Mouse (Mus musculus): ENCODE data around the gene Slc2a2. TPM values are rescaled to one million over a fixed set of nuclear protein-coding genes. Genes with fewer than 3 reads are reported as not detected.

Slc2a2 gene
- polyA plus RNA-seq, 1 experiment = not detected

DNA sequence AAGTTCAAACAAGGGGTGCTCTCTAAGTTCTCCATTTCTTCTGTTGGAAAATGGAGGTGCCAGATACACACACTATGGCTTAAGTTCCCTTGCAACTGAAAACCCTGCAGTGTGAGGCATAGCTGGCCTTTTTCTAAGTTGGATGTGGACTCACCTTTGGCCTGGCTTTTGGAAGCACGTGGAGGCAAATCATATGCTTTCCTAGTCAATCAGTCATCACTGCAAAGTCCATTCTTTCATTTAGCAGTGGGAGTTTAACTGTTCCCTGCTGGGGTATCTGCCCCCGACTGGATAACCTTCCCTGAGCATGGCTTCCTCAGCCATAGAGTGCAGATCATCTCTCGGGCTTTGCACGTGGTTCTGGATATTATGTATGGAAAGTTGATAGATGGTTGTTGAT, 1.9 kb downstream of the Slc2a2 start:
- H3K36me3 ChIP-seq (ENCODE audit: control insufficient read depth, insufficient read depth, low read length, poor library complexity, severe bottlenecking) = no peaks in the 10 kb centered on the region
- H3K27ac ChIP-seq (ENCODE audit: insufficient read depth, low read length) = no peak overlapping the region
- TF ChIP-seq POLR2A (IDR thresholded peaks at IDR 0.05; ENCODE audit: insufficient read depth, low read length) (no peak), EP300 (IDR thresholded peaks at IDR 0.05; ENCODE audit: insufficient read depth, low read depth, low read length) (no peak), CTCF (IDR thresholded peaks at IDR 0.05; ENCODE audit: low read depth, low read length) (no peak)
- no peaks in the 10 kb centered on the region for H3K4me1 ChIP-seq (ENCODE audit: control insufficient read depth, insufficient read depth, low read length)
- H3K4me3 ChIP-seq (ENCODE audit: low read depth, low read length) = no peak overlapping the region
- H3K9me3 ChIP-seq (replicated peaks; ENCODE audit: control insufficient read depth, insufficient read depth, low read length, poor library complexity, severe bottlenecking) = no peaks in the 10 kb centered on the region
- H3K27me3 ChIP-seq (ENCODE audit: control insufficient read depth, insufficient read depth, low read length, poor library complexity, severe bottlenecking) = no peaks in the 10 kb centered on the region
- H3K9ac ChIP-seq (ENCODE audit: low read depth, poor library complexity, severe bottlenecking) = no peak overlapping the region

DNA sequence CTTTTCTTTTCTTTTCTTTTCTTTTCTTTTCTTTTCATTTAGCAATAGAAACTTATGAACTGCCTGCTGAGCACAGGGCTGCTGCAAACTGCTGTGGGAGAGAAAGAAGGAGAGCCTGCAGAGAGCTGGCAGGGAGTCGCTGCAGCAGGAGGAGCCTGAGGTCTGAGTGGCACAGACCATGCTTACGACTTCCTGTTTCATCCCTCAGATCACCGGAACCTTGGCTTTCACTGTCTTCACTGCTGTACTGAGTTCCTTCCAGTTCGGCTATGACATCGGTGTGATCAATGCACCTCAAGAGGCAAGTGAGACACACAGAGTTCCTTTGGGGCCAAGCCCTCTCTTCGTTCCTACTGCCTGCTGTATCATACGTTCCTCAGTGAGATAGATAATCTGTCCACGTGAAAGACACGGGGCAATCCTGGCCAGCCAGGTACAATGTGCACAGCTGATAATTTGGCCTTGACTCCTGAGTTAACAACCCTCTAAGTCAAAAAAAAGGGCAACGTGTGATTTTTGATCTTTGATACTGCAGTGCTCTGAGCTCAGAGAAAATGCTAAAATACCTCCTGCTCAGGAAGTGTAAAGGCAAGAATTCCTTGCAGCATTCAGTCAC, 7.9 kb downstream of the Slc2a2 start:
- no peaks in the 10 kb centered on the region for H3K36me3 ChIP-seq (ENCODE audit: control insufficient read depth, insufficient read depth, low read length, poor library complexity, severe bottlenecking)
- H3K27ac ChIP-seq (ENCODE audit: insufficient read depth, low read length) = no peak overlapping the region
- no peaks in the 10 kb centered on the region for H3K27me3 ChIP-seq (ENCODE audit: control insufficient read depth, insufficient read depth, low read length, poor library complexity, severe bottlenecking)

DNA sequence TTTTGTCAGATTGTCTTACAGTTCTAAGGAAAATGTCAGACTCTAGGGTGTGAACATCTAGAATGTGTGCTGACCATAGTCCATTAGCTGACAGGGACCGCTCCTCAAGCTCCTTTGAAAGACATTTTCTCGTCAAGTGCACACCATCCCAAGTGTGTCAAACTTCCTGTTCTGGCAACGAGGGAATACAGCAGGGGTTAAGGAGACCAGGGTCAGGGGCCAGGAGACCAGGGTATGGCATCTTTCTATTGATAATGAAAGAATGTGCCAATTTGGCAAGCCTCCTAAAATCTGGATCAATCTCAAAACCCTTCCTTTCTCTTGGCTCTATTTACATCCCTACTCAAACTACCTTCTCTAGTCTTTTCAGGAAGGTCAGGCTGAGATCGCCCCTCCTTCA, 9.0 kb downstream of the Slc2a2 start:
- Histone ChIP-seq H3K36me3 (ENCODE audit: control insufficient read depth, insufficient read depth, low read length, poor library complexity, severe bottlenecking) (no peaks in the 10 kb centered on the region), H3K4me3 (ENCODE audit: low read depth, low read length) (no peak overlapping the region), H3K27me3 (ENCODE audit: control insufficient read depth, insufficient read depth, low read length, poor library complexity, severe bottlenecking) (no peaks in the 10 kb centered on the region), H3K9ac (ENCODE audit: low read depth, poor library complexity, severe bottlenecking) (no peak overlapping the region), H3K9me3 (replicated peaks; ENCODE audit: control insufficient read depth, insufficient read depth, low read length, poor library complexity, severe bottlenecking) (no peaks in the 10 kb centered on the region), H3K27ac (ENCODE audit: insufficient read depth, low read length) (no peak overlapping the region), H3K4me1 (ENCODE audit: control insufficient read depth, insufficient read depth, low read length) (no peaks in the 10 kb centered on the region)
- TF ChIP-seq CTCF (IDR thresholded peaks at IDR 0.05; ENCODE audit: low read depth, low read length) = no peak
- TF ChIP-seq EP300 (IDR thresholded peaks at IDR 0.05; ENCODE audit: insufficient read depth, low read depth, low read length) = no peak
- no peak for TF ChIP-seq POLR2A (IDR thresholded peaks at IDR 0.05; ENCODE audit: insufficient read depth, low read length)

More for the DNA sequence above, 7.9 kb downstream of the Slc2a2 start:
- H3K4me1 ChIP-seq (ENCODE audit: control insufficient read depth, insufficient read depth, low read length) = no peaks in the 10 kb centered on the region
- H3K9me3 ChIP-seq (replicated peaks; ENCODE audit: control insufficient read depth, insufficient read depth, low read length, poor library complexity, severe bottlenecking) = no peaks in the 10 kb centered on the region
- H3K4me3 ChIP-seq (ENCODE audit: low read depth, low read length) = no peak overlapping the region
- H3K9ac ChIP-seq (ENCODE audit: low read depth, poor library complexity, severe bottlenecking) = no peak overlapping the region
- TF ChIP-seq POLR2A (IDR thresholded peaks at IDR 0.05; ENCODE audit: insufficient read depth, low read length) (no peak), EP300 (IDR thresholded peaks at IDR 0.05; ENCODE audit: insufficient read depth, low read depth, low read length) (no peak), CTCF (IDR thresholded peaks at IDR 0.05; ENCODE audit: low read depth, low read length) (no peak)

DNA sequence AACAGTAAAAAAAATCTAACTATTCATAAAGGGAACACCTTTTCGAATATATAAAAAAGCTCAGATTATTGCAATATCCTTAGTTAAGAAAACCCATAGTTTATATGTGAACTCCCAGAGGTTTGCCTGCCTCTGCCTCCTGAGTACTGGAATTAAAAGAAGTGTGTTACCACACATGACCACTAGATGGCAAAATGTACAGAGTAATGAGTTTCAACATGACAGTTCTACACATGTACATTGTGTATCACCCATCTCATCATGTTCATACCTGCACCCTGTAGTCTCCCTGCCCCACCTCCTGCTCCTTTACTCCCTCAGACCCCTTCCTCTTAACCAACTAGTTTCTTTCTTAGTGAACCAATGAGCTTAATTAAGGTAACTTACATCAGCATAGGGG, 12.0 kb downstream of the Slc2a2 start:
- Histone ChIP-seq H3K9ac (ENCODE audit: low read depth, poor library complexity, severe bottlenecking) (no peak overlapping the region), H3K4me3 (ENCODE audit: low read depth, low read length) (no peak overlapping the region), H3K27me3 (ENCODE audit: control insufficient read depth, insufficient read depth, low read length, poor library complexity, severe bottlenecking) (no peaks in the 10 kb centered on the region), H3K9me3 (replicated peaks; ENCODE audit: control insufficient read depth, insufficient read depth, low read length, poor library complexity, severe bottlenecking) (no peaks in the 10 kb centered on the region), H3K27ac (ENCODE audit: insufficient read depth, low read length) (no peak overlapping the region), H3K4me1 (ENCODE audit: control insufficient read depth, insufficient read depth, low read length) (no peaks in the 10 kb centered on the region), H3K36me3 (ENCODE audit: control insufficient read depth, insufficient read depth, low read length, poor library complexity, severe bottlenecking) (no peaks in the 10 kb centered on the region)
- TF ChIP-seq CTCF (IDR thresholded peaks at IDR 0.05; ENCODE audit: low read depth, low read length) = no peak
- TF ChIP-seq POLR2A (IDR thresholded peaks at IDR 0.05; ENCODE audit: insufficient read depth, low read length) = no peak
- TF ChIP-seq EP300 (IDR thresholded peaks at IDR 0.05; ENCODE audit: insufficient read depth, low read depth, low read length) = no peak

DNA sequence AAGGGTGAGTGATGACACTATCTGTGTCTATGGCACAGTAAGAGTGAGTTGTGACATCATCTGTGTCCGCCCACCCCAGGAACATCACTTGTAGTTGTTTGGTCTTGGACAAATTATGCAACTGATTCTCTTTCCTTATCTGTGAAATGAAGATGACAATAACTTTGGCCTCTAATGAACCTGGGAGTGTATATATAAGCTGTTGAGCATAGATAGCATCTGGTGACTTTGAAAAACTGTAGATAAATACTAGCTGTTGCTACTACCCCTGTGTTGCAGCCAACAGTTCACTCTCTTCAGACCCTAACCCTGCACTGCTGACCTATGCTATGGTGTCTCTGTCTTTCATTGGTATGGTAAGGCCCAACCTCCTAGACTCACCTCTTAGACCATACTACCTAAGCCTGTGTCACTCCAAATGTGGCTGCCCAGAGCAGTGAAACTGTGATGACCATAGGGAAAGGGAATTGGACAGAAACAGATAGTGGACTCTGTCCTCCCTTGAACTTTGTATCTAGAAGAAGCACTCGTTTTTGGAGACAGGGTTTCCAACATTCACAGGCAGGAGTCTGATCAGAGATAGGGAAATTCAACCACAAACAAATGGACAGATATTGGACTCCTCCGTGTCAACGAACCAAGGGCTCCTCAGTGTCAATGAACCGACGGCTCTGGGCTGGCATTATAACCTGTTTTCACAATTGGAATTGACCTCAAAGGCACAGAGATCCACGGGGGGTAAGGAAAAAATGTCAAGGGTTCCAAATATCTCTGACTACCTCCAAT, 16.4 kb downstream of the Slc2a2 start:
- H3K9ac ChIP-seq (ENCODE audit: low read depth, poor library complexity, severe bottlenecking) = no peak overlapping the region

DNA sequence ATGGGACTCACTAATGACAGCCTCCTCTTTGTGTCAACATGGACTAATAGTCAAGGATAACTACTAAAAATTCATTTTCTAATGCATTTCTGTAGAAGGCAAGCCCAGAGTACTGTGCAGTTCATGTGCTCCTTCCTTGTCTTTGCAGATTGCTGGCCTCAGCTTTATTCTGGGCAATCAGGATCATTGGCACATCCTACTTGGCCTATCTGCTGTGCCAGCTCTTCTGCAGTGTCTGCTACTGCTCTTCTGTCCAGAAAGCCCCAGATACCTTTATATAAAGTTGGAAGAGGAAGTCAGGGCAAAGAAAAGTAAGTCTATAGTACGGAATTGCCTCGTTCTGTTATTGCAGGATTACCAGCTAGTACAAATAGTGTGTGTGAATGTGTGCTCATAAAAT, 20.8 kb downstream of the Slc2a2 start:
- Histone ChIP-seq H3K9me3 (replicated peaks; ENCODE audit: control insufficient read depth, insufficient read depth, low read length, poor library complexity, severe bottlenecking) (no peaks in the 10 kb centered on the region), H3K27ac (ENCODE audit: insufficient read depth, low read length) (no peak overlapping the region), H3K27me3 (ENCODE audit: control insufficient read depth, insufficient read depth, low read length, poor library complexity, severe bottlenecking) (no peaks in the 10 kb centered on the region), H3K4me3 (ENCODE audit: low read depth, low read length) (no peak overlapping the region), H3K9ac (ENCODE audit: low read depth, poor library complexity, severe bottlenecking) (no peak overlapping the region), H3K4me1 (ENCODE audit: control insufficient read depth, insufficient read depth, low read length) (no peaks in the 10 kb centered on the region), H3K36me3 (ENCODE audit: control insufficient read depth, insufficient read depth, low read length, poor library complexity, severe bottlenecking) (no peaks in the 10 kb centered on the region)
- no peak for TF ChIP-seq POLR2A (IDR thresholded peaks at IDR 0.05; ENCODE audit: insufficient read depth, low read length)
- TF ChIP-seq CTCF (IDR thresholded peaks at IDR 0.05; ENCODE audit: low read depth, low read length) = no peak
- no peak for TF ChIP-seq EP300 (IDR thresholded peaks at IDR 0.05; ENCODE audit: insufficient read depth, low read depth, low read length)

More for the DNA sequence above, 16.4 kb downstream of the Slc2a2 start:
- no peak overlapping the region for H3K27ac ChIP-seq (ENCODE audit: insufficient read depth, low read length)
- H3K4me1 ChIP-seq (ENCODE audit: control insufficient read depth, insufficient read depth, low read length) = no peaks in the 10 kb centered on the region
- H3K27me3 ChIP-seq (ENCODE audit: control insufficient read depth, insufficient read depth, low read length, poor library complexity, severe bottlenecking) = no peaks in the 10 kb centered on the region
- TF ChIP-seq CTCF (IDR thresholded peaks at IDR 0.05; ENCODE audit: low read depth, low read length) (no peak), EP300 (IDR thresholded peaks at IDR 0.05; ENCODE audit: insufficient read depth, low read depth, low read length) (no peak), POLR2A (IDR thresholded peaks at IDR 0.05; ENCODE audit: insufficient read depth, low read length) (no peak)
- no peaks in the 10 kb centered on the region for H3K36me3 ChIP-seq (ENCODE audit: control insufficient read depth, insufficient read depth, low read length, poor library complexity, severe bottlenecking)
- H3K9me3 ChIP-seq (replicated peaks; ENCODE audit: control insufficient read depth, insufficient read depth, low read length, poor library complexity, severe bottlenecking) = no peaks in the 10 kb centered on the region
- H3K4me3 ChIP-seq (ENCODE audit: low read depth, low read length) = no peak overlapping the region
